20 mouse cellular contexts compared by ENCODE assay signal in genomic region chr5:118271449-118272110, GRCm38 (mm10). TPM values are rescaled to one million over a fixed set of nuclear protein-coding genes. Genes with fewer than 3 reads are reported as not detected.
DNase-seq lines count a peak whose midpoint lies in the region; ATAC-seq lines count a peak whose summit lies in the region.
"Had no signal": no experiment of that assay in that cellular context is flagged by ENCODE, and none has a peak within 500 bp of the region (broad histone marks: within the 10 kb centered on the region; RNA-seq: fewer than 3 reads in every experiment).

No protein-coding gene starts in this region.

- peak; percentile 33 for DNase-seq in T-cell, adult 2 months (ENCODE audit: low spot score)
- peak; percentile 32 to 33 for DNase-seq in thymus, postnatal 10 days (ENCODE audit: low spot score in 2 of 2)
- DNase-seq in kidney, adult 8-10 months: no peak
- no peak for DNase-seq in cerebellum, postnatal 14 days
- no peak for DNase-seq in adrenal gland, adult 18-20 months (ENCODE audit: low spot score in 2 of 2)
- no peak for DNase-seq in lung, postnatal 14 days
- DNase-seq: adrenal gland, adult 2 months; cerebellum, adult 11-12 months; cerebellum, adult 9-11 months; gastrocnemius, postnatal 14 days; heart, adult 11 months; kidney, adult 2 months; layer of hippocampus, postnatal 36 days; lung, adult 2 months; lung, postnatal 10 days had no signal

- ATAC-seq in hematopoietic stem cell, adult 5-6 weeks (replicated peaks in 1 of 2; ENCODE audit: insufficient read depth in 1 of 2, low FRiP score in 2 of 2, low TSS enrichment in 1 of 2, low read depth in 1 of 2, poor library complexity in 2 of 2, severe bottlenecking in 2 of 2): peak; percentile 52 to 77
- ATAC-seq: hindbrain, postnatal 0 days; intestine, embryonic 15.5 days; midbrain, embryonic 15.5 days; Patski had no signal

RNA-seq across cellular contexts. Expression of gene 2410131K14Rik, which starts 26.6 kb away (rescaled TPM):
- total RNA-seq in hematopoietic stem cell, adult 5-6 weeks (2017): 3.3 and 3.8 TPM in 2 replicates
- total RNA-seq in adrenal gland, adult 18-20 months (2021): 1 to 10 TPM; 6.3 to 9.0 TPM

RNA-seq across cellular contexts. Expression of gene Rnft2, which starts 26.7 kb away (rescaled TPM):
- not detected in 2 replicates for total RNA-seq in hematopoietic stem cell, adult 5-6 weeks (2017)
- 1 to 10 TPM; 3.1 to 5.3 TPM for total RNA-seq in adrenal gland, adult 18-20 months (2021)

Comparison
In these comparisons a context has a peak if more than half of its experiments do, and no peak if none do; other contexts are left out.
1. DNase-seq: peak in T-cell, adult 2 months (single experiment) and thymus, postnatal 10 days (2 of 2); none in kidney, adult 8-10 months (0 of 2), cerebellum, postnatal 14 days (0 of 2), adrenal gland, adult 18-20 months (0 of 2) and lung, postnatal 14 days (single experiment).